Mouse (Mus musculus) thymus, postnatal 14 days (tissue): ENCODE data around the gene Ripor2.

Source experiments
- DNase-seq: peaks from one replicate; pipeline ENCODE4 v3.0.0; 2021

Ripor2 gene

GRCm38 (mm10) chr13:24581833-24582232 lies at the start of gene Ripor2:
Gene Ripor2, plus strand, starts transcription at chr13:24582189.
- DNase-seq: no peak

- no peak for DNase-seq
Measured at GRCm38 (mm10) chr13:24536531-24537167, 45.3 kb upstream of the Ripor2 start.

- DNase-seq: no peak
Measured at GRCm38 (mm10) chr13:24538012-24538411, 44.0 kb upstream of the Ripor2 start.

GRCm38 (mm10) chr13:24538941-24539340 lies 43.0 kb upstream of the Ripor2 start:
- DNase-seq: no peak

DNA sequence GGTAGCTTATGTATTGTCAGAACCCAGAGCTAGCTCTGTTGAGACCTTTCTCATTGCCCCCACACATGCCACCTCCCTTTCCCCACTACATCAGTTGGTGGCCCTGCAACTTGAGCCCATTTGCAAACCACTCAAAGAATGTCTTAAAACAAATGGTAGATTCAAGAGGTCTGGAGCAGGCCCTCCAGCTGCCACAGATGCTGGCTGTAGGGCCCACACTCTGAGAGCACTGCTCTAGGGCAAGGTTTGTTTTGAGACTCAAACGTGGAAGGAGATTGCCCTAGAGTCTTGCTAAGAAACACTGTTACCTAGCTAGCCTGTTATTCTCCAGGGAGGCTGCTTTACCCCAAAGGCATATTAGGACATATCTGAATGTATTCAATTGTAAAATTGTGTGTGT lies 36.3 kb upstream of the Ripor2 start:
- no peak for DNase-seq

GRCm38 (mm10) chr13:24546801-24547459 lies 35.1 kb upstream of the Ripor2 start:
- peak; percentile 63 for DNase-seq

DNA sequence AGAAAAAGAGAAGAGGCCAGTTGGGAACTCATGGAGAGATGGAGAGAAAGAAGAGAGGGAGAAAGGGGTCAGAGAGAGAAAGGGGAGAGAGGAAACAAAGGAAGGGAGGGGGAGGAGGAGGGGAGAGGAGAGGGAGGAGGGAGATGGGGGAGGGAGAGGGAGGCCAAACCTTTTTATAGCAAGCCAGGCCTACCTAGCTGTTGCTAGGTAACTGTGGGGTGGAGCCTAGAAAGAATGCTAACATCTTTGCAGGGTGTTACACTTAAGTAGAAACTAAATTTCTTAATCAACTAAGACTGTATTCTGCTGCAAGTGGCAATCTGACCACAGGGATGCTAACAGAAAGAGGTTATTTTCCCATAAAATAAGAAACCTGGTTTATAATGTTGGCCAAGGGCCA lies 33.1 kb upstream of the Ripor2 start:
- DNase-seq: peak; percentile 61

DNA sequence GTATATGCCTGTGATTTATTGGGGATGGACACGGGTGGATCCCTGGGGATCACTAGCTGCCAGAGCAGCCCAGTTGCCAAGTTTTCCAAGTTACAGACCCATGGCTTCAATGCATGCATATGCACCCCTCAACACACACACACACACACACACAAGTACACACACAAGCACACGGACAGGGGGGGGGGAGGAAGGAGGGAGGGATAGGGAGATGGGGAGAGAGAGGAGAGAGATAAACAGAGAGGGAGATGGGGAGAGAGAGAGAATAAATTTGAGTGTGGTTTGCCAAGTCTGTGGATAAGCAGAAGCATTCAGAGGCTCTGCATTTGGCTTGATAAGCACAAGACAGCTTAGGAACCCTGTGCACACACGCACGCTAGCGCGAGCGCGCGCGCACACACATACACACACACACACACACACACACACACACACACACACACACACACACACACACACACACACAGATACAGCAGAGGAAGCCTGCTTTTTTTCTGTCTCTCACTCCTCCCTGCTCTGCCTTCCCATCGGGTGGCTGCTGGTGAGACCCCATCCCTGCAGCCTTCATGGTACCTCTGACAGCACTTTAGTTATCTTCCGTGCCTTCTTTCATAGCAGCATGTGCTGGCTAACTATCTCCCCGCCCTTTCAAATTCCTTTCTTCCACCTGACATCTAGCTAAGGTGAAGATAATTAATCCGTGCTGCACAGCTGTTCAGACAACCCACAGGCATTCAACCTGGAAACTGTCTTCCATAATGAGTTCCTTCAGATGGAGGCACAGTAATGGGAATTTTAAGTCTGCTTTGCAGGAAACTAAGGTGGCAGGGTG lies 30.7 kb upstream of the Ripor2 start:
- DNase-seq: no peak

- no peak for DNase-seq
Measured at GRCm38 (mm10) chr13:24552039-24552438, 29.9 kb upstream of the Ripor2 start.

- no peak for DNase-seq
Measured at GRCm38 (mm10) chr13:24561391-24561790, 20.6 kb upstream of the Ripor2 start.

DNA sequence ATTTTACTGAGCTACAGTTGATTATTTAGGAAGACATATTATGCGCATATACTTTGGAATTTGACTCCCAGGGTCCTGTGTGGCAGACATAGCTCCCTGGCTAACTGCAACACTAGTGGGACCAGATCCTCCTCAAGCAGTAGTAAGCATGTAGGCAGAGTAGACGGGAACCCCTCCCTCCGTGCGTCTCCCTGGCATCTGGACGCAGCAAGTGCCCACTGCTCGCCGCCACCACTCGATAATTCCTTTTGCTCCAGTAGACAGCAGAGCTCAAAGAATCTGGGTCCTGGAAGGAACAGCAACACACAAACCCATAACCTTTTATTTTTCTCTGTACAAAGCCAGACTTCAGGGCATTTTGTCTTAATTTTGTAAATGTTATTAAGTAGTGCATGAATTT lies 17.3 kb upstream of the Ripor2 start:
- DNase-seq: no peak

GRCm38 (mm10) chr13:24565230-24565949 lies 16.6 kb upstream of the Ripor2 start:
- no peak for DNase-seq

DNA sequence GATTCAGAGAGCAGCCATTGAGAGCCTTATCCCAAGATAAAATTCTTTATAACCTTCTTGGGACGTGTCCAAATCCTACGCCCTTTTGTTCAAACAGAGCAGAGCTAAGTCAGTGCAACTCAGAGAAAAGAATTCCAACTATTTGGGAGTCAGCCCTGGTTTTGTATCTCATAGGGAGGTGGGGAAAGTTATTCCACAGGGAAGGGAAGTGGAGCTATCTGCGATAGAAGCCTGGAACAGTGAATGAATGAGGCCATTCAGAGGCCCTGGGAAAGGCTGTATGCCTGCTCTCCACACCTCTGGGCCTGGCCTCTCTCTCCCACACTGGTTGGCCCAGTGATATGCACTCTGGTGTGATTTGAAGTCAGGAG lies 16.1 kb upstream of the Ripor2 start:
- DNase-seq: no peak

GRCm38 (mm10) chr13:24567176-24567811 lies 14.7 kb upstream of the Ripor2 start:
- DNase-seq: no peak

GRCm38 (mm10) chr13:24569066-24569465 lies 12.9 kb upstream of the Ripor2 start:
- peak; percentile 53 for DNase-seq

DNA sequence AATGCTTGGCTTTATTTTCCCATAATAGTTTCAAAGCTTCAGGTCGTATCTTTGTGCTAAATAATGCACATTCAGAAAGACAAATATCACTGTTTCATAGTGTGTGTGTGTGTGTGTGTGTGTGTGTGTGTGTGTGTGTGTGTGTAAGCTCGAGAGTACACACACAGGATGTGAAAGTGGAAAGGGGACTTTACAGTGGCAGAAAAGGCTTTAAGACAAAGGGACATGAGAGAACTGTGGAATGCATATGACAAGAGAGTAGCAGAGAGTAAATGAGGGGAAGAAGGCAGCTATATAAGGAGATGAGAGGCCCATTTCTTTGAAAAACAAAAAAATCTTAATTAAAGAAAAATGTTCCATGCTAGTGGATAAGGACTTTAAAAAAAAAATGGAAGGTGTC lies 11.3 kb upstream of the Ripor2 start:
- no peak for DNase-seq

DNA sequence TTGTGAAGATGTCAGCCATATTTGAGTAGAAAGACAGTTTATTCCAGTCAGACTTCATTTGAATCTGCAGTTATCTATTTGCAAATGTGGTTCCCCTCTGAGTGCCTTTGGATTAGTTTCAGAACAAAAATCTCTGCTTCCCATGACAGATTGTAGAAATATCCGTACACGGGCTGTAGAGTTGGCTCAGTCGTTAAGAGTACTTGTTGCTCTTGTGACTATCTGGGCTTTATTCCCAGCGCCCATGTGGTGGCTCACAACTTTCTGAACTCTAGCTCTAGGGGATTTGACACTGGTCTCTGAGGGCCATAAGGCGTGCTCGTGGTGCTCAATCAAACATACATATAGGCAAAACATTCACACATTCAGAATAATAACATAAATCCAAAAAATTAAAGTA lies 10.1 kb upstream of the Ripor2 start:
- no peak for DNase-seq

DNA sequence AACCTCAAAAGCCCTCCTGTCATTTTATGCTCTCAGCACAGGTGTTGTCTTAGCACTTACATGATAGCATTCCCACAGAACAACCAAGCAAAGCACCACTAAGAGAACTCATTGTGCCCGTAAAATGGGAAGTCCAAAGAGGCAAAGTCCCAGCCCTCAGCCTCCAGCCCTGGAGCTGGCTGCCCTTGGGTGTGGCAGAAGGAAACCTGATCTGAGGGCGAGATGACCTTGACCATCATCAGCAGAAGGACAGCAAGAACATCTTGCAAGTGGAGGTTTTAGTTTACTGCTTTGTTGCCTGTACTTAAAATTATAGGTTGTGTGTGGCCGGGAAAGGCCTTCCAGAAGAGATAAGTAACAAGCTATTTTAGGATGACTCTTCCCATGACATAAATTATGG lies 6.9 kb upstream of the Ripor2 start:
- DNase-seq: no peak

- DNase-seq: no peak
Measured at GRCm38 (mm10) chr13:24576338-24577119, 5.5 kb upstream of the Ripor2 start.

DNA sequence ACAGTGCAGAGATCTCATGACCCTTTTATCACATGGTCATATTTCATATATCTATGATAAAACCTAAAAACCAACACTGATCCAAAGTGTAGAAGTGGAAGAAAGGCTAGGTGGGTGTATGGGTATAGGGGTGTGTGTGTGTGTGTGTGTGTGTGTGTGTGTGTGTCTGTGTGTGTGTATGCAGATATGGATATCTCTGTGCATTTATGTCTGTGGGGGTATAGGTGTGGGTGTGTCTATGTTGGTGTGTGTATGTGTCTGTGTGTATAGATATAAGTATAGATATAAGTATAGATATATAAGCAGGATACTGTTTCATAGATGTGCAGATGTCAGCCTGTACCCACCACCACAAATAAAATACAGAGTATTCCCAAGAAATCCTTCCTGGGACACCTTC lies 3.7 kb upstream of the Ripor2 start:
- no peak for DNase-seq

GRCm38 (mm10) chr13:24580759-24581158 lies 1.2 kb upstream of the Ripor2 start:
- no peak for DNase-seq

GRCm38 (mm10) chr13:24584403-24584802 lies 2.4 kb downstream of the Ripor2 start:
- no peak for DNase-seq
